9 mouse cellular contexts compared by ENCODE assay signal in the genomic region with DNA sequence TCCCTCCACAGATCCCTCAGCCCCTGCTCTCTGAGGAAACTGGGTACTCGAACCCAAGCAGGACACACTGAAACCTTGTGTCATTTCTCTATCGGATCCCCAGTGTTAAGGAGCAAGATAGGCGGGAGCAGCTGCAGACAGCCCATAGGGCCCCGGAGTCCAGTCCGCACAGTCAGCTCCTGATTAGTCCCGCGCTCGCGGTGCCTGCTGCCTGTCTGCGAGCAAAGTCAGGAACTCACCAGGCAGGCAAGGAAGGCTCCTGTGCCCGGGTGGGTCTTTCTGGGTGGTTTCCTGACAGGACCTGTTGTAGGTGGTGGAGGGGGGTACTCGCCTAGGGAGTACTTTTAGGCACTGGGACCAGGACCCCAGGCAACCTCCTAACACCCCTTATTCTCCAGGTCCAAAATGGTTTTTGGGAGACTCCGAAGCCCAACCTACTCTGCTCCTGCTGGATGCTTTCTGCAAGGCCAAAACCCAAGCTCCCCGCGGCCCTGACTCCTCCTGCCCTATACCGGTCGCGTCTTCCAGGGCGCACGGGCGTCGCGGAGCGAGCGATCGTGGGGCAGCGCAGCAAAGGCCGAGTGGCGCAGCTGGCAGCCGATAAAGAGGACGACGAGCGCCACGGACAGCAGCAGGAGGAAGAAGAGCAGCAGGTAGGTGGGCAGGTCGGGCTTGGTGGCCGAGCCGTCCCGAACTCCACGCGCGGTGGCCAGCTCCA. TPM values are rescaled to one million over a fixed set of nuclear protein-coding genes. Genes with fewer than 3 reads are reported as not detected.
A peak's percentile ranks its signal among the peaks of the same experiment; 100 is the strongest.
DNase-seq lines count a peak whose midpoint lies in the region; ATAC-seq and TF ChIP-seq lines count a peak whose summit lies in the region.
"Had no signal": no experiment of that assay in that cellular context is flagged by ENCODE, and none has a peak within 500 bp of the region (broad histone marks: within the 10 kb centered on the region; RNA-seq: fewer than 3 reads in every experiment).

No protein-coding gene starts in this region.

- H3K9me3 ChIP-seq in forebrain, embryonic 11.5 days (ENCODE audit: control insufficient read depth, low read length) = no peaks in the 10 kb centered on the region

- peaks cover 12% of the 10 kb centered on the region for H3K4me1 ChIP-seq in forebrain, embryonic 11.5 days (replicated peaks; ENCODE audit: control insufficient read depth, insufficient read depth, low read length)
- H3K4me1 ChIP-seq in olfactory bulb, adult 2 months (ENCODE audit: control insufficient read depth, insufficient read depth, low read length) = peaks cover 36% of the 10 kb centered on the region

- no peak for TF ChIP-seq POLR2A in olfactory bulb, adult 2 months (IDR thresholded peaks at IDR 0.05; ENCODE audit: insufficient read depth, low read depth, low read length)

- DNase-seq in retina, postnatal 1 day = peak; percentile 42
- no peak for DNase-seq in retina, embryonic 14.5 days (ENCODE audit: low spot score)
- DNase-seq in forebrain, embryonic 11.5 days (ENCODE audit: low spot score) = peak; percentile 75
- peak; percentile 37 to 53 for DNase-seq in kidney, postnatal 4 days
- no peak for DNase-seq in cerebellum, adult 9-11 months
- no peak for DNase-seq in left cerebral cortex, adult 18-20 months (ENCODE audit: low spot score in 2 of 2)

- no peaks in the 10 kb centered on the region for H3K36me3 ChIP-seq in forebrain, embryonic 11.5 days (ENCODE audit: control insufficient read depth, insufficient read depth, low read length)

- WGBS in forebrain, embryonic 11.5 days = under 1% methylated on average over 41 of the region's 41 CpGs
- 5% methylated on average over 41 of the region's 41 CpGs for WGBS in olfactory bulb, adult 2 months

- H3K4me2 ChIP-seq in forebrain, embryonic 11.5 days (ENCODE audit: low read depth, low read length, severe bottlenecking) = peak overlapping the region; percentile 84

- H3K27me3 ChIP-seq in forebrain, embryonic 11.5 days (ENCODE audit: control insufficient read depth, insufficient read depth, low read length) = peaks cover 36% of the 10 kb centered on the region

- H3K27ac ChIP-seq in forebrain, embryonic 11.5 days (ENCODE audit: low read depth, low read length) = no peak overlapping the region
- H3K27ac ChIP-seq in olfactory bulb, adult 2 months (ENCODE audit: insufficient read depth, low read depth, low read length) = peak overlapping the region; percentile 40

- no peak for TF ChIP-seq CTCF in olfactory bulb, adult 2 months (IDR thresholded peaks at IDR 0.05; ENCODE audit: insufficient read depth, low read depth, low read length)

- no peak; the same call in 1 of the 2 replicates for ATAC-seq in forebrain, embryonic 11.5 days (replicated peaks; ENCODE audit: low FRiP score)
- ATAC-seq in activated CD4-positive, CD25-positive, alpha-beta regulatory T cell, adult 4 months = no peak

- H3K9ac ChIP-seq in forebrain, embryonic 11.5 days (ENCODE audit: low read length) = peak overlapping the region; percentile 21

- H3K4me3 ChIP-seq in forebrain, embryonic 11.5 days (ENCODE audit: low read depth, low read length) = peak overlapping the region; percentile 42
- H3K4me3 ChIP-seq in olfactory bulb, adult 2 months (ENCODE audit: insufficient read depth, low read depth, low read length) = peak overlapping the region; percentile 50

RNA-seq across cellular contexts. Expression of a gene that starts 1.0 kb away (rescaled TPM):
- not detected in 2 replicates for polyA plus RNA-seq in forebrain, embryonic 11.5 days (2014; fragmentation: Nextera tagmentation; extraction: Ambion mirVana)
- polyA plus RNA-seq in olfactory bulb, adult 2 months (2012; ENCODE audit: insufficient read depth, insufficient read length, low replicate concordance, missing spikeins) = not detected in 2 replicates
- total RNA-seq in left cerebral cortex, adult 18-20 months (2021) = 10 to 100 TPM; 12.6 to 13.5 TPM
- polyA plus RNA-seq in activated CD4-positive, CD25-positive, alpha-beta regulatory T cell, adult 4 months (2017; shearing (Covaris generic)) = not detected
- total RNA-seq: common myeloid progenitor, adult 5-6 weeks had no signal

RNA-seq across cellular contexts. Expression of a gene that starts 49.8 kb away (rescaled TPM):
- 49.7 and 51.8 TPM in 2 replicates for polyA plus RNA-seq in forebrain, embryonic 11.5 days (2014; fragmentation: Nextera tagmentation; extraction: Ambion mirVana)
- not detected in 2 replicates for polyA plus RNA-seq in olfactory bulb, adult 2 months (2012; ENCODE audit: insufficient read depth, insufficient read length, low replicate concordance, missing spikeins)
- 10 to 100 TPM; 22.7 TPM for total RNA-seq in left cerebral cortex, adult 18-20 months (2021)
- polyA plus RNA-seq in activated CD4-positive, CD25-positive, alpha-beta regulatory T cell, adult 4 months (2017; shearing (Covaris generic)) = 10 to 100 TPM in 1 of 2 experiments, 1 to 10 TPM in 1; 9.0 to 11.7 TPM

Comparison
In these comparisons a context has a peak if more than half of its experiments do, and no peak if none do; other contexts are left out.
1. DNase-seq: peak in retina, postnatal 1 day (single experiment), forebrain, embryonic 11.5 days (single experiment) and kidney, postnatal 4 days (2 of 2); none in retina, embryonic 14.5 days (single experiment), cerebellum, adult 9-11 months (single experiment) and left cerebral cortex, adult 18-20 months (0 of 2).